Mouse (Mus musculus) heart, postnatal 0 days (tissue): ENCODE measurements around the gene Osbpl6.

Source experiments
- CTCF ChIP-seq: IDR thresholded peaks from 2 replicates; pipeline ENCODE4 v1.5.1; 2016; ENCODE audit warnings: antibody characterized with exemption, control low read depth, low read depth
- EP300 ChIP-seq: IDR thresholded peaks from 2 replicates; pipeline ENCODE4 v1.6.1; 2016; ENCODE audit warnings: antibody characterized with exemption, low read depth

DNA sequence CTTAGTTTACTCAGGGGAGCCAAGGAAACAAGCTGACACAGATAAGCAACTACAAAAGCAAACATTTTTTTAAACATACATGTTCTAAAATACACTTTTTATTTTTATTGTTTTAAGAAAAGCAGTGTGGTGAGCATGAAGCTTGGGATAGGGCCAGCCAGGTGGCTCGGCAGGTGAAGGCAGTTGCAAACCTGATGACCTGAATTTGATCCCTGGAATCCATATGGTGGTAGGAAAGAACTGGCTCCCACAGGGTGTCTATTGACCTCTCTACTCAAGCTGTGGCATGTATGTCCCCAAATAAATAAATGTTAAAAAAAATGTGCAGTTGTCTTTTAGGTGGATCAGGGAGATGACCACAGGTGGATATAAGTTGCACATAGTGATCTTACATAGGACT is 3.2 kb downstream of the Osbpl6 start:
- TF ChIP-seq CTCF, result no peak
- TF ChIP-seq EP300, result no peak
